Mouse (Mus musculus) left cerebral cortex, adult 9 months (tissue): ENCODE measurements at regions not wholly inside any gene's neighbourhood (a gene's known extent, or its start where the extent isn't known, plus 50 kb on each side); places are given as distances from the start of the nearest gene placed in this dataset.
A peak's percentile ranks its signal among the peaks of the same experiment; 100 is the strongest.
"Not testable (repeated sequence)": the region's sequence is repeated elsewhere in the genome, so short reads cannot be mapped to it uniquely, and the experiment has no call there.

Source experiments
- DNase-seq, 2 experiments: peaks; one replicate each; pipeline ENCODE4 v3.0.0; 2022; ENCODE audit warnings: low spot score in 2 of 2

DNA sequence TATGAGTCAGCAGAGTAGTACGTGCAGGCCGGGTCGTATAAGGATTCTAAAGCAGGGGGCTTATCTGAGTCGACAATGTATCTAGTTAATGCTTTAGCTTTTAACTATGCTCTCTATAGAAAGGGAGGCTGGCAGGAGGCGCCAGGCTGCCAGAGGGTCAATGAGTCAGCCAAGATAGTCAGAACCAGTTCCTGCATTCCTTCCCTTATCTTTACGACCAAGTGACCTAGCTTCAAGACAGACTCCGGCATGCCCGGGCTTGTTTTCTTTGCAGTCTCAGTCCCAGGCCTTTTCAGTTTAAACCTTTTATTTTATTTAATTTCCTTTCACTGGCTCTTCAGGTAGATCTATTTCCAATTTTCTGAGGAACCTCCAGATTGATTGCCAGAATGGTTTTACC lies 374.0 kb upstream of the Nrxn1 start:
- DNase-seq: no peak

DNA sequence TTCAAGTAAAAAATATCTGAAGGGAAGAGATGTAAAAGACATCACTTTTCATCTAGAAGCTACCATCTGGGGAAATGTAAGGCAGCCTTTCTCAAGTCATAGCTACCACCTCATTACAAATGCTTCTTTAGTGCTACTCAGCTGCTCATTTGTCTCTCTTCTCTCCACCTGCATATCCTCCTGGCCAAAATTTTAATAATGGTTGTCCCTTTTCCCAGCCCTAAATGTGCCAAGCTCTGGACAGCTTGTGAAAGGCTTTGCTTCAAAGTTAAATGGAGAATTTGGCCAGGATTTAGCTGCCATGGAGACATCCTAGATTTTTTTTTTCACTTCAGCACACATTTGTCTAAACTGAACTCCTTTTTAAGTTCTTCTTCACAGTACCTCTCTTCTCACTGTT lies 358.8 kb upstream of the Nrxn1 start:
- DNase-seq: peak; percentile 31 to 35

DNA sequence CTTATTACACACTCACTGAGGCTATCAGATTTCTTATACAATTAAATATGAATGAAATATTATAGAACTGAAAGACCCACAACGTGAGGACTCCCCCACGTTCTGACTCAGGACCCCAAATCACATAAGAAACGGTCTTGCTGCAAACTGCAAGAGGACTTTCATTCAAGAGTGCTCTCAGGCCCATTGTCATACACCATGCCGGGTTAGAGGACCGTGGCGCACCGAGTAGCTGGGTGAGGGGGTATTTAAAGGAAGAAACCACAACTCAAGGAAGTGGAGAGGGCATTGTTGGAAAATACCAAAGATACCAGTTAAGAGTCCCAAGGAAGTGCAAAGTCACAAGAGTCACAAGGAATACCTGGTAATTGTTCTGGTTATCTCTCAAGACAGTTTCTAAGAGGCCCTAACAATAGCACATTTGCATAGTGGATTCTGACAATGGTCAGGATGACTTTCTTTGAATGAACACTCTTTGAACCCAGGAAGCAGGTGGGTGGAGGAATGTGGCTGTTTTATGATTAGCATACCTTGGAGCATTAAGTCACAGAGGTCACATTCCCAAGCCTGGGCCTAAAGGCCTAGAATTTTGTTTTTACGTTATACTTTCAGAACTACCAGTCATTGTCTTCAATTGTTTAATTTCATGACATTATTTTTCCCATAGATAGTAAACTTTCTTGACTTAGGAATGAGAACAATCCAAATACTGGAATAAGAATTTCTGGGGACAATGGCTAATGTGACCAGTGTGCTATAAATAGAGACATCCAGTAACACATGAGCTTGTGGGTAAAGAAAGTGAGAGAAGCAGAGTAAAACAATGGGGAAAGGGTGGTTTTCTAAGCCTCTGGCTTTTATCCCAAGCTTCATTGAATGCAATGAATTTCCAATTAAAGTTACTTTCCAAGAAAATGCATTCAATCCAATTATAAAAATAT lies 339.2 kb upstream of the Nrxn1 start:
- DNase-seq: not testable (repeated sequence)

DNA sequence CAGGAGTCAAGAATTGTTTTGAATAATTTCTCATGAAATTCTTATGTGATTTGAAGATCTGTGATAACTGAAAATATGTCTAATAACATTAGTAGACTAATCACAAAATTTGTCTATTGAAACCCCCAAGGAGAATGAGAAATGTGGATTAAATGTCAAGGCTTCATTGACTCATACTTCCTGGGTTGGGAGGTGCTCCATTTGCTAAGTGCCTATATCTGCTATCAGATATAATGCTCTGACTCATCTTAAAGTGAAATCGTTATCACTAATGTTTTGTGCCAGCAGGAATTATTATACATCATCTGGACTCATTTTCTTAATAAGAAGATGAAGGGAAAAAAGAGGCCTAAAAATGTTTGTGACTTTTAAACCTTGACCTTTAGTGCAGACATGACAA lies 337.5 kb upstream of the Nrxn1 start:
- DNase-seq: no peak

- peak; percentile 19 to 25 for DNase-seq
Observed at GRCm38 (mm10) chr17:91425120-91425519, 332.2 kb upstream of the Nrxn1 start.

- no peak for DNase-seq
Observed at GRCm38 (mm10) chr17:91418582-91418981, 325.7 kb upstream of the Nrxn1 start.

GRCm38 (mm10) chr17:91390969-91391764 lies 298.3 kb upstream of the Nrxn1 start:
- DNase-seq: no peak

DNA sequence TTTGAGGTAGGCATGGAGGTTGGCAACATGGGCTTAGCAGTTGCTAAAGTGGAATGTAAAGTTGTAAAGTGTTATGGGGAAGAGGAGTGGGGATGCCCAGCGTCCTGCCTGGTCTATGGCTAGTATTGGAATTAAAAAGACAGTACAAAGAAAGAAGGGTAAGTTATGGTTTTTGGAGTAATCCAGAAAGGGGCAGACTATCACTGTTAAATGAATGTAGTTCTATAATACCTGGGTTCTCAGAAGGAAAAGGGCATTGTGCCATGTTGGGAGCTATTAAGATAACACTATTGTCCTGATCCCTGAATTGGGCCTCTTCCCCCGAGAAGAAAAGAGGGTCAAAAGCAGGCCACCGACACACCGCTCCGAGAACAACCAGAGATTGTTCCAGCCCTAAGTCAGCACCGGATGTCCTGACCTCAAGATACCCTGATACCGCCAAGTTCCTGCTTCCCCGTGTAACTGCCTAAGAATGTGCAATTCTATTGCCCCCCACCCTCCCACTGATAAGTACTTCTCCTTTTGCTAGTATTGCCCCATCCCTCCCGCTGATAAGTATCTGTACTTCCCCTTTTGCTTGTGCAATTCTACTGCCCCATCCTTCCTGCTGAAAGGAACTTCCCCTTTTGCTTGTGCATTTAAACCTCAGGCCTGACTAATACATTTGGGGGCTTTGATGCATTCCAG lies 297.2 kb upstream of the Nrxn1 start:
- DNase-seq: not testable (repeated sequence)

GRCm38 (mm10) chr17:91388521-91388920 lies 295.6 kb upstream of the Nrxn1 start:
- no peak for DNase-seq

DNA sequence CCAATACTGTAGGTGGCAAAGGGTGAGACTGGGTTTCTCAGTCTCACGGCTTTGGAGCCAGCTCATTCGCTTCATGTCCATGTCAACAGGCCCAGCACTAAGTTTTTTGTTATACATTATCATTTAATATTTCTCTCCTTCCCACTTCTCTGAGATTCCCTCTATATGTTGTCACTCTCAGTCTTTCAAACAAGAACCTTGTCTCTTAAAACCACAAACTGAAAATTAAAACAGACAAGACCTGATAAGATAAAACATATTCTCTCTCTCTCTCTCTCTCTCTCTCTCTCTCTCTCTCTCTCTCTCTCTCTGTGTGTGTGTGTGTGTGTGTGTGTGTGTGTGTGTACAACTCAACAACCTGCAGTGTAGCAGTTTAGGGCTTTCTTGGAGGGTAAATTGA lies 295.2 kb upstream of the Nrxn1 start:
- DNase-seq: no peak

GRCm38 (mm10) chr17:91385949-91386348 lies 293.1 kb upstream of the Nrxn1 start:
- peak; percentile 1 to 3 for DNase-seq

DNA sequence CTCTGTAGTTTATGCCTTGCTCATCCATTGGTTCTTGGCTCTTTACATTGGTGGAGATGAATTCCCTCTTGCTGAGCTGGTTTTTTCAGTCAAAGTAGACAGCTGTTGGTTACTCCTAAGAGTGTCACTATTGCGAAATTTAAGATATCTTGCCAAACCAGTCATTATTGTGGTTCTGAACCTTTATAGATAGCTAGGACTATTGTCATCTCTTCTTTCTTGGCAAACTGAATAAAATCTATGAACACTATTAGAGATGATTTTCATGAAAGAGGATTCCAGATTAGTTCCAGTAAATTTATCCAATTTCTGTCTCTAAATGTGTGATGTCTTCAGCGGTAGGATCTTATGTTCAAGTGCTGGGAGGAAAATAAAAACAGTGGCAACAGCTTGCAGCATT lies 275.3 kb upstream of the Nrxn1 start:
- no peak for DNase-seq

GRCm38 (mm10) chr17:91361261-91361660 lies 268.4 kb upstream of the Nrxn1 start:
- no peak for DNase-seq

DNA sequence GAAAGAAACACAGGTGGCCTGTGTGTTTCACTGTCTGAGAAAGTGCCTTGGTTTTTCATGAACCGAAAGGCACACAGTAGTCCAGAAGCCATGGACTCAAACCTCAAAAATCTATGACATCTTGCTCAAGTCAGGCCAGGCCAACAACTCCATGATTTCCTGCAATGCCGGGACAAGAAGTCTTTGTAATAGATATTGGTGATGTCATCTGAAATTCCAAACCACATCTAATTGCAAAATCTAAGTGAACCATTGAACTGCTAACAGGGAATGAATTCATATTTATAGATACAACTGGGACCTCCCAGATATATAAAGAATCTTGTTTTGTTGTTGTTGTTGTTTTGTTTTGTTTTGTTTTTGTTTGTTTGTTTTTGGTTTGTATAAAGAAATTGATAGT lies 259.2 kb upstream of the Nrxn1 start:
- no peak for DNase-seq

DNA sequence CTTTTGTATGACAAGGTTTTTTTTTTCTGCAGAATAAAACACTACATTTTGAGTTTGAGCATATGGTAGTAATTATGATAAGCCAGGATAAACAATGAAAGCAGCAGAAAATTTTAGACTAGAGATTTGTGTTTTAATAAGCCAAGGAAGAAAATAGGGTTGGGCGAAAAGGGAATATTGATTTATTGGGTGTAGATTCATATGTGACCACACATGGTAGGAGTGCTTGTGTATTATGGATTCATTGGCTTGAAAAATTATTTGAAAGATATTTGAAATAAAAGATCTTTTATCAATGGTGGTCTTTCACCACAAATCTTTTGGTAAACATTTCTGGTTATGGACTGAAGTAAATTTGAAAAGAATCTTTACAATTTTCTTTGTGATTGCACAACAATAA lies 244.0 kb upstream of the Nrxn1 start:
- DNase-seq: no peak

DNA sequence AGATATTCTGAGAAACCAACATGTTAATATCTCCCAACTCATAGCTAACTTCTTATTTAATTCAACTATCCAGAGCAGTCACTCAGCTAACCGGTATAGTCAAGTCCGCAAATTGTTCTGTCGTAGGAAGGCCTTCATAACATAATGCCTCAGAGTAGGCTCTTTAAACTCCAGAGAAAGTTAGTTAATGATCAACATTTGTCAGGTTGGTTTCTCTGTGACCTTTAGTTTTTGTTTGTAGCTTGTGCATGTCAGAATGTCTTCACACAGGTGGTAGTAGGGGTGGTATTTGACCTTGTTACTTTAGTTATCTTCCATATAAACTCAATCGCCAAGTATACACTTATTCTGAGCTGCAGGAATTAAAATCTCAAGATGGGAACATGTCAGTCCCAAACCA lies 240.9 kb upstream of the Nrxn1 start:
- DNase-seq: no peak

- no peak for DNase-seq
Observed at GRCm38 (mm10) chr17:91333202-91333601, 240.3 kb upstream of the Nrxn1 start.

- no peak for DNase-seq
Observed at GRCm38 (mm10) chr17:91324377-91324776, 231.5 kb upstream of the Nrxn1 start.

DNA sequence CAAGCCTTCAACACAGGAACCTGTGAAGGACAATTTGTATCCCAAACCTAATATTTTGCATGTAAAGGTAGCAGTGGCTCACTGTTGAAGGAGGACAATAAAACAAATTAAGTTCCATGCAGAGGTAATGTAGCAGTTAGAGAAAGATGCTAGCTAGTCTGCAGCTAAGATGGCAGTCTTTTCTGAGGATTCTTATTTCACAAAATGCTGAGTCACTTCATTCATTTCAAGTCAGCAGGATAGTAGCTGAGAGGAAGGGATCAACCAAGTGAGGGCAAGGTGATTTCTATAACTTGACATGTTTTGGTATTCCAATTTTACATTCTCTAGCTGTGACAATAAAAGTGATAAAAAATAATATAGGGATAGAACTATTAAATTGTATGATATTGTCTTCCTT lies 194.0 kb upstream of the Nrxn1 start:
- DNase-seq: no peak

- DNase-seq: no peak
Observed at GRCm38 (mm10) chr17:91274378-91274777, 181.5 kb upstream of the Nrxn1 start.

DNA sequence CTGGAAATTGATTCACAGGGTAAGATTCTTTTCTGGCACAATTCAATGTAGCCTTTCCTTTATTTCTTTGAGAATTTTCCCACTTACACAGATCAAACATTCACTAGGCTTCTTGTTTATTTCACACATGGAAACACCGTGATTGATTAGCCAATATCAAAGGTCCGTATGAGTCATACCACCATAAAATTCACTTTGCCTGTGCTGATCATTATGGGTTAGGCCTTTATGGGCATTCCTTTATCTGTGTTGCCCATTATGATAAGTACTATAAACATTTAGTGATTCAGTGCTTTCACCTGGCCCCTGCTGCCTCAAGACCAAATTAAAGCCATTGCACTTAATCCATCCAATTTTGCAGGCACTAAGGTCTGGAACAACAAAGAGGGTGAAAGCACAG lies 145.8 kb upstream of the Nrxn1 start:
- no peak for DNase-seq

GRCm38 (mm10) chr17:91236653-91237052 lies 143.8 kb upstream of the Nrxn1 start:
- not testable (repeated sequence) for DNase-seq
